Mouse (Mus musculus) adrenal gland, postnatal 14 days (tissue): ENCODE data around the gene Tnik. TPM values are rescaled to one million over a fixed set of nuclear protein-coding genes. Genes with fewer than 3 reads are reported as not detected.

Experiments
- DNase-seq: peaks from one replicate; pipeline ENCODE4 v3.0.0; 2021; ENCODE audit warnings: mixed read lengths
- long read RNA-seq, 2 experiments: library from polyadenylated mRNA; stranded (forward); transcript quantifications; one replicate each; pipeline ENCODE4 v2.0.0; 2021
- total RNA-seq: library from RNA; stranded (reverse); gene quantifications from 2 replicates; pipeline ENCODE4 v1.2.3, GENCODE M21; 2021

The Tnik gene
- 13.6 and 19.0 TPM in 2 replicates for total RNA-seq
- long read RNA-seq, experiment 1, partial matches to known transcripts: 0 of 2 reads
- long read RNA-seq, experiment 1, other reads (novel, unspliced or antisense): 2 of 2 reads
- long read RNA-seq, experiment 2, full-length matches to known transcripts: 1 of 3 reads
- long read RNA-seq, experiment 2, partial matches to known transcripts: 2 of 3 reads
- long read RNA-seq, experiment 2, other reads (novel, unspliced or antisense): 0 of 3 reads

- peak; percentile 82 for DNase-seq
These were observed at the start of gene Tnik for GRCm38 (mm10) chr3:28263002-28263947. Gene Tnik, plus strand, starts transcription at chr3:28263214.

DNA sequence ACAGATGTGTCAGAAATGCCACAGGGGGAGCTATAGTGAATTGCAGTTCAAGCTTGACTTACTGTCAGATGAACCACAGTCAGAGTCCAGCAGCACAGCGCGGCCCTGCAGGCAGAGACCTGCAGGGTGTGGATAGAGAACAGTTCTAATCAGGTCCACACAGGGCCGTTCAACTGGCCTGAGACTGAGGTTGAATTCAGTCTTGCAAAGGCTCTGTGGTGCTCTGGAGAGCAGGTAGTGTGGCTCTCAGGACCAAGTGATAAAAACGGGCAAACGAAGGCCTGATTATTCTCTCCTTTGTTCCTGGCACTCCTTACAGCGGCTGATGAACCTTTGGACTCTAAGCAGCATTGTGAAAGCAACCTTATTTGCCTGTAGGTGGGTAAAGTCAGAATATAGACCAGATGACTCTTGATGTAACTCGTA, 48.1 kb upstream of the Tnik start:
- no peak for DNase-seq

DNA sequence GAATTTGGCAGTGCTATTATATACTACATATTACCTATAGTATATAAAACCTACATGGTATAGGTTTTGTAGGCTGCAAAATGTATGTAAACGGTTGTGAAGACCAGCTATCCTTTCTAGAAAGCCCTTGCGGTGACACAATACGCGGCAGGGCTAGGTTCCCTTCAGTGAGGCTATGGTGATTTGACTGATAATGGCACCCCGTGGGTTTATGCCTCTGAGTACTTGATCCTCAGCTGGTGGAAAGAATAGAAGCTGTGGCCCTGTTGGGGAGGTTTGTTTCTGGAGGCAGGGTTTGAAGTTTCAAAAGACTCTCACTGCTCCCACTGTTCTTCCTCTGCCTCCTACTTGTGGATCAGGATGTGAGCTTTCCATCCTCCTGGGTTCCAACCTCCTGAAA, 46.0 kb upstream of the Tnik start:
- DNase-seq: no peak

DNA sequence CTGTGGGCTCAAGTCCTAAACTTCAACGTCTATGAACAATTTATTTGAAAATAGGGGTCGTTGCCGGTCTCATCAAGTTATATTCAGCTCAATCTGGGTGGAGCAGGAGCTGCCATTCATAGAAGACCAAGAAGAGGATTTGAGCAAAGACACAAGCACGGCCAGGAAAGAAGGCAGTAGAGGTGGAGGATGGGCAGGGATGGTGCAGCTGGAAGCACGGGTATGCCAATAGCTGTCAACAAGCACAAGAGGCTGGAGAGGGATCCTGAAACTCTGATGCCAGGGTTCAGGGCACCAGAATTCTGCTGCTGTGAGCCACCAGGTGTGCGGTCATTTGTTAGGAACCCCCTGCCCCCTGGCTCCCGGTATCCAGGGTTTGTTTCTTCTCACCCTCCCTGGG, 43.5 kb upstream of the Tnik start:
- no peak for DNase-seq

DNA sequence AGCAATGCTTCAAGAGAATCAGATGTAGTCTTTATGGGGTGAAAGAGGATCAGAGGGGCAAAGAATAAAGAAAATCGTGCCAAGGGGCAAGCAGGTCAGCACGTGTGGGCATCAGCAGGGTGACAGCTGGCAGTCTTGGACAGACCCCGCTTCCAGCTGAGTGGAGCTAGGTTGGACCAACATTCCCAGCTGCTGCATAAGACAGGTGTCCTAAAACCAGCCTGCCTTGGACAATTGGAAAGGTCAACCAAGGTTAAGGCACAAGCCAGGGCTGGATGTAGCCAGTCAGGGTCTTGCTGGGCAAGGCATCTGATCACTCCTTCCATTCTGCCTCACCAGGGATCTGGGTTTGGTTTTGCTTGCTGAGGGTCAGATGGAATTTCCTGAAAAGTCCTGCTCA, 43.0 kb upstream of the Tnik start:
- DNase-seq: no peak

DNA sequence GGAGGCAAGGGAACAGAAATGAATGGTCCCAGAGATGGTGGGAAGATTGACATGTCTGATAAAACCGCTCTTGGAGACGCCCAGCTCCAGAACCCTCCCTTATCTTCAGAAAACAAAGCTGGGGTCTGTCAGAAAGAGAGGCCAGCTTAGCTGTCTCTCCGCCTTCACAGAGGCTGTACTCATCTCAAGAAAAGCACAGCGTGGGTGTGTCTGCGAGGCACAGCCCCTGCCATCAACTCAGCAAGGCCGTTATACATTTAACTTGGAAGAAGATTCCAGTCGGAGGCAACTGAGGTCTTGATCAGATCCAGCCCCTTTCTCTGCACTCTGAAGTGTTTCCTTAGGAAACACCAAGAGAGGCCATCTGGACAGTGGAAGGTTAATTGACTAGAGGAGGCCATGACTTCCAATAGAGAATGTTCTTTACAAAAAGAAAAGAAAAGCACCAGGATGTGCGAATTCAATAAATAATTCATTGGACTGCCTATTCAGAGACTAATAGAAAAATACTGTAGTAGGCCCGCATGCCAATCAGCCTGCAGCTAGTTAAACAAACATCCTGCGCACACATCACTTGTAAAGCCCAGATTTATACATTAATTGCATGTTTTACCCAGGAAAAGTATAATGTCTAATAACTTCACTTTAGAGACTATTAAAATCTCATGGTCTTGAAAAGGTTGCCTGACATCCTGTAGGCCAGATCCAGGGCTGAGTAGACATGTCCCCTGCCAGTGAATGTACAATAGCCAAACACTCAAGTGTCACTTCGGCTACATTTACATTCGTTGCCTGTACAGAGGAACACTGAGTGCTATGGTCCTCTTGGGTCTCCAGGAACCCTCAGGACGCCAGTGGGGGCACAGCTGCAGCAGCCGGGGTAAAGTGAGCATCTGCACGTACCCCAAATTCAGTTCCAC, 38.3 kb upstream of the Tnik start:
- no peak for DNase-seq

DNA sequence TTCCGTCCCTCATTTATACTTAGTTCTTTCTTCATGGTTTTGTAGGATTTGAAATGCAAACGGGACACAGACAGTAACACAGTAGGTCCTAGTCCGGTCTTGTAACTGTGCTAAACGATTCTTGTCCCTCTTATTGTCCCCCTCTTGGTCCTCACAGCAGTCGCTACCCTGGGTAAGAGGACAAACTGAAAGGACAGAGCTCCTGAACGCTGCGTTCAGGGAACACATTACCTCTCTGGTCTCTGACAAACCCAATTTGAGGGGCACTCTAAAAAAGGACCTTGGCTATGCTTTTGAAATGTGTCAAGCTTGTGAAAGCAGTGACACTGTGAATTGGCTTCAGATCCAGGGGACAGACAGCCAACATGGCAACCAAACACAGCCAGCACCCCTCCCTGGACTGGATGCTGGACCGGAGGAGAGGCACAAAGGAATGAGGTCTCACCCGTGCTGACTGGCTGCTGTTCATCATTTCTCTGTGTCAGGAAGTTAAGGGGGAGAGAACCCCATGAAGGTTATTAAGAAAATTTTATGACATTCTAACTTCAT, 37.6 kb upstream of the Tnik start:
- no peak for DNase-seq

DNA sequence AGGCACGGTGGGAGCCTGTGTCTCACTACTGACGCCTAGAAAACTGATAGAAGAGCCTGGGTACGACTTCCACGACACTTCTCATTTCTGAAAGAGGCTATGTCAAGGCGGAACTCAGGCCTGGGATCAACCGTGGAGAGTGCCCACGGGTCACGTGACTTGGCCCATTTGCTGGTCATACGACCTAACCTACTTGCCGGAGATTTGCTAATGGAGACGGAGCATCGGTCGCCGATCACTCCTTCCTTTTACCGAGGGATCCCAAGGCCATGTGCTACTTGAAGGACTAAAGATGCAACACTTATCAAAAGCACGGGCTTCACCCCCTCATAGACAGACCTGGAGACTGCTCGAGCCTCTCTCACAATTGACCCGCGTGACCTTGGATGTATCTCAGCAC, 36.8 kb upstream of the Tnik start:
- DNase-seq: no peak

- DNase-seq: no peak
These were observed 34.1 kb upstream of the Tnik start for GRCm38 (mm10) chr3:28228930-28229329.

DNA sequence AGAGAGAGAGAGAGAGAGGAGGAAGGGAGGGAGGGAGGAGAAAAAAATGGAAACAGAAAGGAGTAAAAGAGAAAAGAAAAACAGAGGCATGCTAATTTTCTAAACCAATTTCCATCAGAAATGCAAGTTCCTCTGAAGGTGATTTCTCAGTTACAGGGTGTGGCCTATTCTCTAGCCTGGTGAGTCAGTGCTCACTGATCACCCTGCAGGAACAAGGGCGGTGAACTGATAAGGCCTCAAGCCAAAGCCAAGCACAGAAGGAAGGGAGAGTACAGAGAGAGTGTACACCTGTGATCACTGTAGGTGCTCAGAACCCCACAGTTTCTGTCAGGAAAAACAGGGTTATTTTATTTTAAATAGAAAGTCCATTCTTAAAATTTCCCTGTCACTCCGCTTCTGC, 33.5 kb upstream of the Tnik start:
- DNase-seq: no peak

DNA sequence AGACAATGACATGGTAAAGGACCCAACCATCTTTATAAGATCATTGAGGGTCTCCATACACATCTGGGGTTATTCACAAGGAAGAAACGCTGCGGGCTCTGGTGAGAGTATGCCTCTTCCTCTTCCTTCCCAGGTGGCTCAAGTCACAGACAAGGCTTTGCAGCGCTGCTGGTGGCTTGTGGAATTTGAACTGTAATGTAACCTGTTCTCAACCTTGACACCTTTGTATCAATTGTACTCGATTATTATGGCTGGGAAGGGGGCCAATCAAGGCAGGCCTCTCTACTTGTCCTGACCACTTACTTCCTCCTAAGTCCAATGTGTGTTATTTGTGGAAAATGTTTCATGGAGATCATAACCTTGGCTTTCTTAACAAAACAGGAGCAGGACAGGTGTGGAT, 30.1 kb upstream of the Tnik start:
- no peak for DNase-seq

DNA sequence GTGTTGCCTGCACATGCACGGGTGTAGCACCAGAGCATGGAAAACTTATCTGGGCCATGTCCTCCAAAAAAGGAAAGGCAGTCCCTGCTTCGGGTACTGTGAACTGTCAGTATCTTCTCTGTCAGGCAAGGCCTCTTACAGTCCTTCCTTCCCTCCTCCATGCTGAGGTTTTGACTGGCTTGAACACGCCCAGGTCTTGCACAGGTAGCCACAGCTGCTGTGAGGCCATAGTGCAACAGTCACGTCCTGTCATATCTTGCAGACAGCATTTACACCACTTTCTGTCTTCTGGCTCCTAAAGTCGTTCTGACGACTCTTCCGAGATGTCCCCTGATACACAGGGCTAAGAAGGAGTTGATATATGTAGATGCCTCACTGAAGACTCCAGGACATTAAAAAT, 28.8 kb upstream of the Tnik start:
- DNase-seq: no peak

DNA sequence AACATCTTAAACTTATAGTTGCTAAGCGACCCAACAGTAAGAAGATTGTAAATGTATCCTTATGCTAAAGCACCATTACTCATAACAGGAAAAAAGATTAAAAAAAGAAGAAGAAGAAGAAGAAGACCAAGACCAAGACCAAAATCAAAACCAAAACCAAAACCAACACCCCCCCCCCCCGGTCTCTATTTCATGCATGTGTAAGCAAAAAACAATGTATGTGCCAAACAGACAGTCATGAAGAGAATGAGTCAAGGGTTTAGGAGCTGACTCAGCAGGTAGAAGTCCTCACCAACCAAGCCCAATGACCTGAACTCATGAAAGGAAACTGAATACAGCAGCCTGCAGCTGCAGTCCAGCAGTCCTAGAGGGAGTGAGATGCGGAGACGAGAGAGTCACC, 26.3 kb upstream of the Tnik start:
- no peak for DNase-seq

GRCm38 (mm10) chr3:28238136-28238535, 24.9 kb upstream of the Tnik start:
- no peak for DNase-seq

GRCm38 (mm10) chr3:28242561-28242960, 20.5 kb upstream of the Tnik start:
- DNase-seq: no peak

DNA sequence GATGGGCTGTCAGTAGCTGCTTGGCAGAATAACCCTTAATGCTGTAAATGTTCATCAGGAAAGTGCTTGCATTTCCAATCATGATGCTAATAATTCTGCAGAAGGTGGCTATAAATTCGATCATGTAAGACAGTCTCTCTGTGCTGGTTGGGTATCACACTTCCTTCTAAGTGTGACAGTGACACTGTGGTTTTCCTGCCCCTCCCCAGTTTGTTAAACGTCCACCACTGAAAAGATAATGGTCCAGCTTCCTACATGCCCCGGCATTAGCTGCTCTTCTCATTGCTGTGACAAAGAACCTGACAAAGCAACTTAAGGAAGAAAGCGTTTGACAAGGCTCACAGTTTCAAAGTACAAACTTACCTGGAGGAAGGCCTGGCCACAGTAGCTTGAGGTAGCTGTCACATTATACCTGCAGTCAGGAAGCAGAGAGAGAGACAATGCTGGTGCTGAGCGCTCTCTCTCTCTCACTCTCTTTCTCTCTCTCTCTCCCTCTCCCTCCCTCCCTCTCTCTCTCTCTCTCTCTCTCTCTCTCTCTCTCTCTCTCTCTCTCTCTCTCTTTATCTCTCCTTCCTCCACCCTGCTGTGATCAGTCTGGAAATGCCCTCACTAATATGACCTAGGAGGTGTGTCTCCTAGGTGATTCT, 18.6 kb upstream of the Tnik start:
- DNase-seq: no peak

DNA sequence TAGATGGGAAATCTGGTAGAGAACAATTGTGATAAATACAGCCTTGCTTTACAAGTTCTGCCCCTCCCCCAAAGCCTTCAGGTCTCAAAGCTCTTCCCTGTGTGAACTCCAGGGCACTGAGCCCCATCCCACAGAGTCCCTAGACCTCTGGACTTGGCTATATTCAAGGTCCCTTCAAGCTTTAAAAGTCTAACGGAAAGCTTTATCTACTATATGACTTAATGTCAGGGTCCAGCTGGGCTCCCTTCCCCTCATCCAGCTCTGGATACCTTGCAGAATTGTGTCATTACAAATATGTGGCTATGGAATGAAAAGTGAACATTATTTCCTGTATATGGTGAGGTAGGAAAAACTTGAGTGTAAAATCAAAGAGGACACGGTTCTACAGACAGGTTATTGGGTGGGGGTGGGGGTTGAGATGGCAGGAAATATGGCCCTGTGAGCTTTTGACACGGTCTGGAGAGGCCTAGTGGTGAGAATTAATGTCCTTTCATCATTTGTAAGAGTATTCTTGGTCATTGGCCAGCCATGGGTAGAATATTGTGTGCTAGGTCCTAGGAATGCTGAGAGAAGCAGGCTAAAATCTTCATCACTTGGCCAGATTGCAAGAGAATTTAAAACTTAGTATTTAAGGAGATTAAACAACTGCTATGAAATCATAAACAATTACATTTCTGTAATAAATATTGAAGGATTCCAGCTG, 14.6 kb upstream of the Tnik start:
- DNase-seq: no peak

DNA sequence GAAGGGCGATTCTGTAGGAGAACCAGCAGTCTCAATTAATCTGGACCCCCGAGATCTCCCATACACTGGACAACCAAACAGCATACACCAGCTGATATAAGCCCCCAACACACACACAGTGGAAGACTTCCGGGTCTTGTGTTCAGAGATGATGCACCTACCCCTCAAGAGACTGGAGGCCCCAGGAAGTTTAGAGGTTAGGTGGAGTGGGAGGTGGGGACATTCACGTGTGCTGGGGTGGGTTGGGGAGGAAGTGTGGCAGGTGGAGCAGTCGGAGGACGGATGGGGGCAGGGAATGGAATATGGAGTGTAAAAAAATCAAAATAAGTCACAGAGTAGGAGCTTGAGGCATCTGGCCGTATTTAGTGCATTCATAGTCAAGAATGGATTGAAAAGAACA, 7.3 kb upstream of the Tnik start:
- no peak for DNase-seq

GRCm38 (mm10) chr3:28262371-28263001, 528 bp upstream of the Tnik start:
- peak; percentile 82 for DNase-seq
